Mouse (Mus musculus): ENCODE measurements around the gene Slx4ip. TPM values are rescaled to one million over a fixed set of nuclear protein-coding genes. Genes with fewer than 3 reads are reported as not detected.

Slx4ip gene
- total and polyA plus RNA-seq, 2 experiments from 2014 or later, result 7.0 to 8.1 TPM

DNA sequence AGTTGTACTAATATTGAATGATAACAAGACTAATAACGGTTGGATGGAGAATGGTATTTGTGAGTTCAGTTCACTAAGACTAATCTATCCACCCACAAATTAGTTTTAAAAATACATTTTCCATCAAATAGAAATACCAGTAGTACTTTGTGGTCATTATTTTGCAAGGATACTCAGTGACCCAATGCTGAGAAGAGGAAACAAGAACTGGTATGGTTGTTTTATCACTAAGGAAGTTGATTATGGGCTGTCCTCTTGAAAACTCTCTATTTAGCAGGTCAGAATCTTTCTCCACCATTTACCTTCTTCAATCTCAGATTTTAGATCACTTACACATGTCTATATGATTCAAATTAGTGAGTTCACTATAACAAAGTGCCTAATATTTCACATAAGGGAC lies 111.0 kb downstream of the Slx4ip start:
- no peak overlapping the region for H3K27ac ChIP-seq
- no peaks in the 10 kb centered on the region for H3K36me3 ChIP-seq (ENCODE audit: insufficient read depth, low read length)
- TF ChIP-seq CTCF (IDR thresholded peaks at IDR 0.05; ENCODE audit: low read depth), result no peak
- no peak overlapping the region for H3K4me3 ChIP-seq (ENCODE audit: low read length)
- no peak overlapping the region for H3K9ac ChIP-seq (replicated peaks; ENCODE audit: low read length)
- DNase-seq (ENCODE audit: low spot score), result no peak
- H3K4me2 ChIP-seq (ENCODE audit: low read depth, low read length), result no peak overlapping the region
- no peaks in the 10 kb centered on the region for H3K9me3 ChIP-seq (ENCODE audit: low read length)
- ATAC-seq, result no peak
- no peaks in the 10 kb centered on the region for H3K4me1 ChIP-seq (ENCODE audit: insufficient read depth, low read length)
- 98% methylated on average over 1 of the region's 1 CpGs for WGBS
- H3K27me3 ChIP-seq (ENCODE audit: insufficient read depth, low read length), result no peaks in the 10 kb centered on the region

DNA sequence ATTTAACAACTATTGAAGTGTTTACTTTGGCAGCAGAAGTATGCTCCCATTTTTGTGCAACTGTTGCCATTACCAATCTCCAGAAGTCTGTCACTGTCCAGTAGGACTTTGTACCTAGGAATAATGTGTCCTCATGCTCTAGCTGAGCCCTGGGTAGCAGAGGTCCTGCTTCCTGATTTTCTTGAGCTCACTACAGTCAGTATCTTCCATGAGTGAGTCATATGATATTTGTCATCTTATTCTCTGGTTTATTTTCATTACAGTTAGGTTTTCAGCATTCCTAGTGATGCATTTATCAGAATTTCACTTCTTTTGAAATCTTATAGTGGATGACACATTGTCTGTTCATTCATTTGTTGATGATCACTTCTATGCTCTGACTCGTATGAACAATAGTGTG lies 115.6 kb downstream of the Slx4ip start:
- Histone ChIP-seq H3K27ac (no peak overlapping the region), H3K4me3 (ENCODE audit: low read length) (no peak overlapping the region), H3K9me3 (ENCODE audit: low read length) (no peaks in the 10 kb centered on the region), H3K9ac (replicated peaks; ENCODE audit: low read length) (no peak overlapping the region), H3K4me1 (ENCODE audit: insufficient read depth, low read length) (no peaks in the 10 kb centered on the region), H3K4me2 (ENCODE audit: low read depth, low read length) (no peak overlapping the region), H3K36me3 (ENCODE audit: insufficient read depth, low read length) (no peaks in the 10 kb centered on the region), H3K27me3 (ENCODE audit: insufficient read depth, low read length) (no peaks in the 10 kb centered on the region)
- WGBS, result 74% methylated on average over 1 of the region's 1 CpGs
- ATAC-seq (no peak), DNase-seq (ENCODE audit: low spot score) (no peak)
- no peak for TF ChIP-seq CTCF (IDR thresholded peaks at IDR 0.05; ENCODE audit: low read depth)

DNA sequence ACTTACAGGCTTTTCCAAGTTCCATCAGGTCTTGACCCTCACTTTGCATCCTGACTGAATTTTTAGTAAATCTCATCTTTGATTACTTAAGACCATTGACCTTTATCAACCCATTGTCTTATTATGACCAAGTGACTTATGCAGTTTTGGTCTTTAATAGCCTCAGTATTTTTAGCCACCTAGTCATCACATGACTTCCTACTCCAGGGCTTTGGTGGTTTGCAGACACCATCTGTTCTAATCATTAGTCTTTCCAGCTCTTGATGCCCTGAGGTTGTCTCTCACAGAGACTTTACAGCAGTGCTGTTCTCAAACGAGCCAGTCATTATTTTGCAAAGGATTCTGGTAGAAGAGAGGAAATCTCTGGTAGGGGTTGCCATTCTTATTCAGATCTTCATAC lies 121.0 kb downstream of the Slx4ip start:
- Histone ChIP-seq H3K9me3 (ENCODE audit: low read length) (no peaks in the 10 kb centered on the region), H3K27me3 (ENCODE audit: insufficient read depth, low read length) (no peaks in the 10 kb centered on the region), H3K9ac (replicated peaks; ENCODE audit: low read length) (no peak overlapping the region), H3K4me1 (ENCODE audit: insufficient read depth, low read length) (no peaks in the 10 kb centered on the region), H3K36me3 (ENCODE audit: insufficient read depth, low read length) (no peaks in the 10 kb centered on the region), H3K4me2 (ENCODE audit: low read depth, low read length) (no peak overlapping the region), H3K4me3 (ENCODE audit: low read length) (no peak overlapping the region), H3K27ac (no peak overlapping the region)
- WGBS, result 71% methylated on average over 1 of the region's 1 CpGs
- no peak for DNase-seq (ENCODE audit: low spot score)
- no peak for TF ChIP-seq CTCF (IDR thresholded peaks at IDR 0.05; ENCODE audit: low read depth)
- ATAC-seq, result no peak

DNA sequence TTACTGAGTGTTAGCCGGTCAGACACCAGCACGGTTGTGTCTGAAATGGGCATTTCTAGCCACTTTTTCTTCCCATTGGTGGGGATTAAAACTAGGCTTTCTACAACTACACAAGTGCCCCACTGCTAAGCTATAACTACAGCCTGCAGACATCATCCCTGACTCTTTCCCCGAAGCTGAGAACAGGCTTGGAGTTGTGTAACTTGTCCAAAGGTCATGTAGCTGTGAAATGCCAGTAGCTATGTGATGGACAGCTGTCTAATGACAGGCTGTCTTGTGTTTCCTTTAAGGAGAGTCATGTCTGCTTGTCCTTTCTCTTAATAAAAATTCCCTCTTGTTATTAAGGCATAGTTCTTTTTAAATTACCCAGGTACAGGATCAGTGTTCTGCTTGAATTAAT lies 122.1 kb downstream of the Slx4ip start:
- WGBS, result 84% methylated on average over 3 of the region's 3 CpGs
- Histone ChIP-seq H3K4me1 (ENCODE audit: insufficient read depth, low read length) (no peaks in the 10 kb centered on the region), H3K9ac (replicated peaks; ENCODE audit: low read length) (no peak overlapping the region), H3K9me3 (ENCODE audit: low read length) (no peaks in the 10 kb centered on the region), H3K4me3 (ENCODE audit: low read length) (no peak overlapping the region), H3K27ac (no peak overlapping the region), H3K36me3 (ENCODE audit: insufficient read depth, low read length) (no peaks in the 10 kb centered on the region), H3K27me3 (ENCODE audit: insufficient read depth, low read length) (no peaks in the 10 kb centered on the region), H3K4me2 (ENCODE audit: low read depth, low read length) (no peak overlapping the region)
- DNase-seq (ENCODE audit: low spot score) (no peak), ATAC-seq (no peak)
- no peak for TF ChIP-seq CTCF (IDR thresholded peaks at IDR 0.05; ENCODE audit: low read depth)

DNA sequence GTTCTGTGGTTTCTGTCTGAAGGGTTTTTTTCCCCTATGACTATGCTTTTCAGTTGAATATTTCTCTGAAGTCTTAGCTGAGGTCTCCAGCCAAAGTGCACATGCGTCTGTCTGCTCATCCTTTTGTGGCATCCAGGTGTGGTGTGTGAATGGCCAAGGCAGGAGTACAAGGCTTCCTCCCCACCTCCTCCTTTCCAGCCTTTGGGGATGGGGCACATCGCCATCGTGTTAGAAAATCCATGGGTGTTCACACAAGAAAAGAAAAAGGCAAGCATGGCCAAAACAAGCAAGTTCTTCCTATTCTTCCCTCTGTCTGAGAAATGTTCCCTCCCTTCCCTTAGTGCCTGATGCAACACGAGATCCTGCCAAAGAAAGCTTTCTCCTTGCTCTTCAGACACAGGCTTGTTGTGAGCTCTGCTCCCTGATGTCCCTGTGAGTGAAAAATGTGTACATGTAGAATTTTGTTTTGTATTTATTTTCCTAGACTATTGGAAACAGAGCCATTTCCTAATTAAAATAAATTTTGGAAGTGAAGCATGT lies 122.9 kb downstream of the Slx4ip start:
- peak; percentile 20 for DNase-seq (ENCODE audit: low spot score)
- H3K4me2 ChIP-seq (ENCODE audit: low read depth, low read length), result no peak overlapping the region
- ATAC-seq, result no peak
- no peak overlapping the region for H3K9ac ChIP-seq (replicated peaks; ENCODE audit: low read length)
- H3K27ac ChIP-seq, result no peak overlapping the region
- no peaks in the 10 kb centered on the region for H3K4me1 ChIP-seq (ENCODE audit: insufficient read depth, low read length)
- no peaks in the 10 kb centered on the region for H3K36me3 ChIP-seq (ENCODE audit: insufficient read depth, low read length)
- no peaks in the 10 kb centered on the region for H3K27me3 ChIP-seq (ENCODE audit: insufficient read depth, low read length)
- 52% methylated on average over 4 of the region's 4 CpGs for WGBS
- no peaks in the 10 kb centered on the region for H3K9me3 ChIP-seq (ENCODE audit: low read length)
- no peak overlapping the region for H3K4me3 ChIP-seq (ENCODE audit: low read length)
- no peak for TF ChIP-seq CTCF (IDR thresholded peaks at IDR 0.05; ENCODE audit: low read depth)

DNA sequence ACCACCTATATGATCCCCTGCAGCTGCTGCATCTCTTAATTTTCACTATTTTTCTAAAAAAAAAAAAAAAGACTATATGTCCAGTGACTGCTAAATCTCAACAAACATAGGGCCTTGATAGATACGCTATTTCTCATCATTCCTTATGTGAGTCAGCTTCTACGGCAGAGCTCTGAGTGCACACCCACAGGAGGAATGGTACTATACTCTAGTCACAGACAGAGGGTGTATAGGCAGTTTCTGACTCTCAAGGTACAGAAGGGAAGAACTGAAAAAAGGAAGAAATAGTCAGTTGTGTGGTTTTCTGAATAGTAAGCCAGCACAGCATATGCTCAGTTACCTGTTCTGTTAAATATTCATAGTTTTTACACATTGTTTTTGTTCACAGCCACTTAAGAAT lies 123.4 kb downstream of the Slx4ip start:
- ATAC-seq, result no peak
- DNase-seq (ENCODE audit: low spot score), result no peak
- Histone ChIP-seq H3K9me3 (ENCODE audit: low read length) (no peaks in the 10 kb centered on the region), H3K9ac (replicated peaks; ENCODE audit: low read length) (no peak overlapping the region), H3K36me3 (ENCODE audit: insufficient read depth, low read length) (no peaks in the 10 kb centered on the region), H3K4me3 (ENCODE audit: low read length) (no peak overlapping the region), H3K4me2 (ENCODE audit: low read depth, low read length) (no peak overlapping the region), H3K27ac (no peak overlapping the region), H3K4me1 (ENCODE audit: insufficient read depth, low read length) (no peaks in the 10 kb centered on the region), H3K27me3 (ENCODE audit: insufficient read depth, low read length) (no peaks in the 10 kb centered on the region)
- TF ChIP-seq CTCF (IDR thresholded peaks at IDR 0.05; ENCODE audit: low read depth), result no peak
- WGBS, result 89% methylated on average over 2 of the region's 2 CpGs

DNA sequence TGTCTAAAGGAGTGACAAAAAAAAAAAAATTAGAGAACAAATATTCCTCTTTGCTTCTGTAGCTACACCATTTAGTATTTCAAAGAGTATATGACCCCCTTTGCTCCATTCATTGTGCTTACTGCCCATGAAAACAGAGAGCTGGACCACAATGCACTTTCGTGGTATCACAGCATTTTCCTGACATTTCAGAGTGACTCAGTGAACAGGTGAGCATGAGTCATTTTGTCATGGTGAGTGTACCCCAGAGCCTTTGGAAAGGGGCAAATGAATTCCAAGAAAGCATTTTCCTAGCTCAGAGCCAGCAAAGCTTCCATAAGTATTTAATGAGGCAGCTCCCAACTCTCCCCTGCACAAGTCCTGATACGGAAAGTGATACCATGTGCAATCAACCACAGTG lies 153.1 kb downstream of the Slx4ip start:
- Histone ChIP-seq H3K4me2 (ENCODE audit: low read depth, low read length) (no peak overlapping the region), H3K4me3 (ENCODE audit: low read length) (no peak overlapping the region), H3K9ac (replicated peaks; ENCODE audit: low read length) (no peak overlapping the region), H3K4me1 (ENCODE audit: insufficient read depth, low read length) (no peaks in the 10 kb centered on the region), H3K27ac (no peak overlapping the region), H3K9me3 (ENCODE audit: low read length) (no peaks in the 10 kb centered on the region), H3K27me3 (ENCODE audit: insufficient read depth, low read length) (no peaks in the 10 kb centered on the region), H3K36me3 (ENCODE audit: insufficient read depth, low read length) (no peaks in the 10 kb centered on the region)
- DNase-seq (ENCODE audit: low spot score) (no peak), ATAC-seq (no peak)
- 83% methylated on average over 2 of the region's 2 CpGs for WGBS
- TF ChIP-seq CTCF (IDR thresholded peaks at IDR 0.05; ENCODE audit: low read depth), result no peak

Data from hindbrain, postnatal 0 days (tissue).